Mouse (Mus musculus) stomach, postnatal 0 days (tissue): ENCODE measurements at regions not wholly inside any gene's neighbourhood (a gene's known extent, or its start where the extent isn't known, plus 50 kb on each side); places are given as distances from the start of the nearest gene placed in this dataset.

ENCODE experiments used
- CTCF ChIP-seq: IDR thresholded peaks from 2 replicates; pipeline ENCODE4 v1.5.1; 2016; ENCODE audit warnings: antibody characterized with exemption, low read depth, mild to moderate bottlenecking, moderate library complexity
- EP300 ChIP-seq: optimal IDR thresholded peaks from 2 replicates; pipeline ENCODE3; 2016; ENCODE audit warnings: antibody characterized with exemption

- no peak for TF ChIP-seq CTCF
- no peak for TF ChIP-seq EP300
These were observed 368.0 kb upstream of the Pappa start for GRCm38 (mm10) chr4:64755986-64756385.
